Mouse (Mus musculus): ENCODE measurements at regions not wholly inside any gene's neighbourhood (a gene's known extent, or its start where the extent isn't known, plus 50 kb on each side); places are given as distances from the start of the nearest gene placed in this dataset.

- no peaks in the 10 kb centered on the region for H3K9me3 ChIP-seq (ENCODE audit: control insufficient read depth, low read length)
- H3K36me3 ChIP-seq (replicated peaks; ENCODE audit: control insufficient read depth, insufficient read depth, low read depth): no peaks in the 10 kb centered on the region
- WGBS (ENCODE audit: insufficient replicate concordance): 49% methylated on average over 3 of the region's 3 CpGs
- H3K27me3 ChIP-seq (ENCODE audit: control insufficient read depth, insufficient read depth, low read length): no peaks in the 10 kb centered on the region
- H3K27ac ChIP-seq: no peak overlapping the region
- no peaks in the 10 kb centered on the region for H3K4me1 ChIP-seq (replicated peaks; ENCODE audit: control insufficient read depth in 2 of 2, insufficient read depth in 2 of 2, low read length in 1 of 2)
- DNase-seq (ENCODE audit: low read depth in 3 of 3, low spot score in 3 of 3) (no peak), ATAC-seq (ENCODE audit: insufficient read depth) (no peak)
- TF ChIP-seq CTCF (IDR thresholded peaks at IDR 0.05; ENCODE audit: low read depth) (no peak), EP300 (IDR thresholded peaks at IDR 0.05; ENCODE audit: low read depth) (no peak)
- H3K4me2 ChIP-seq (ENCODE audit: low read depth): no peak overlapping the region
- H3K4me3 ChIP-seq (ENCODE audit: insufficient read depth in 1 of 2, low read depth in 2 of 2, low read length in 2 of 2): no peak overlapping the region
- H3K9ac ChIP-seq (replicated peaks): no peak overlapping the region
Observed at GRCm38 (mm10) chr4:10792628-10793027, 81.7 kb upstream of the 2610301B20Rik start.

GRCm38 (mm10) chr4:10794471-10794870, 79.8 kb upstream of the 2610301B20Rik start:
- ATAC-seq (ENCODE audit: insufficient read depth): no peak
- H3K36me3 ChIP-seq (replicated peaks; ENCODE audit: control insufficient read depth, insufficient read depth, low read depth): no peaks in the 10 kb centered on the region

GRCm38 (mm10) chr4:10800780-10801553, 73.3 kb upstream of the 2610301B20Rik start:
- no peak overlapping the region for H3K4me2 ChIP-seq (ENCODE audit: low read depth)
- no peaks in the 10 kb centered on the region for H3K36me3 ChIP-seq (replicated peaks; ENCODE audit: control insufficient read depth, insufficient read depth, low read depth)
- no peak overlapping the region for H3K27ac ChIP-seq
- no peaks in the 10 kb centered on the region for H3K9me3 ChIP-seq (ENCODE audit: control insufficient read depth, low read length)
- 49% methylated on average over 3 of the region's 3 CpGs for WGBS (ENCODE audit: insufficient replicate concordance)
- H3K4me1 ChIP-seq (replicated peaks; ENCODE audit: control insufficient read depth in 2 of 2, insufficient read depth in 2 of 2, low read length in 1 of 2): no peaks in the 10 kb centered on the region
- no peak overlapping the region for H3K9ac ChIP-seq (replicated peaks)
- ATAC-seq (ENCODE audit: insufficient read depth) (no peak), DNase-seq (ENCODE audit: low read depth in 3 of 3, low spot score in 3 of 3) (no peak)
- no peak for TF ChIP-seq EP300 (IDR thresholded peaks at IDR 0.05; ENCODE audit: low read depth)
- TF ChIP-seq CTCF (IDR thresholded peaks at IDR 0.05; ENCODE audit: low read depth): no peak
- H3K27me3 ChIP-seq (ENCODE audit: control insufficient read depth, insufficient read depth, low read length): no peaks in the 10 kb centered on the region
- no peak overlapping the region for H3K4me3 ChIP-seq (ENCODE audit: insufficient read depth in 1 of 2, low read depth in 2 of 2, low read length in 2 of 2)

More at GRCm38 (mm10) chr4:10794471-10794870, 79.8 kb upstream of the 2610301B20Rik start:
- no peak for DNase-seq (ENCODE audit: low read depth in 3 of 3, low spot score in 3 of 3)
- WGBS (ENCODE audit: insufficient replicate concordance): 55% methylated on average over 3 of the region's 3 CpGs
- Histone ChIP-seq H3K9me3 (ENCODE audit: control insufficient read depth, low read length) (no peaks in the 10 kb centered on the region), H3K27me3 (ENCODE audit: control insufficient read depth, insufficient read depth, low read length) (no peaks in the 10 kb centered on the region), H3K9ac (replicated peaks) (no peak overlapping the region), H3K4me2 (ENCODE audit: low read depth) (no peak overlapping the region), H3K27ac (no peak overlapping the region), H3K4me3 (ENCODE audit: insufficient read depth in 1 of 2, low read depth in 2 of 2, low read length in 2 of 2) (no peak overlapping the region), H3K4me1 (replicated peaks; ENCODE audit: control insufficient read depth in 2 of 2, insufficient read depth in 2 of 2, low read length in 1 of 2) (no peaks in the 10 kb centered on the region)
- no peak for TF ChIP-seq CTCF (IDR thresholded peaks at IDR 0.05; ENCODE audit: low read depth)
- TF ChIP-seq EP300 (IDR thresholded peaks at IDR 0.05; ENCODE audit: low read depth): no peak

GRCm38 (mm10) chr4:10804735-10805134, 69.6 kb upstream of the 2610301B20Rik start:
- Histone ChIP-seq H3K9ac (replicated peaks) (no peak overlapping the region), H3K4me2 (ENCODE audit: low read depth) (no peak overlapping the region), H3K9me3 (ENCODE audit: control insufficient read depth, low read length) (no peaks in the 10 kb centered on the region), H3K4me3 (ENCODE audit: insufficient read depth in 1 of 2, low read depth in 2 of 2, low read length in 2 of 2) (no peak overlapping the region), H3K4me1 (replicated peaks; ENCODE audit: control insufficient read depth in 2 of 2, insufficient read depth in 2 of 2, low read length in 1 of 2) (no peaks in the 10 kb centered on the region), H3K36me3 (replicated peaks; ENCODE audit: control insufficient read depth, insufficient read depth, low read depth) (no peaks in the 10 kb centered on the region), H3K27ac (no peak overlapping the region), H3K27me3 (ENCODE audit: control insufficient read depth, insufficient read depth, low read length) (no peaks in the 10 kb centered on the region)
- DNase-seq (ENCODE audit: low read depth in 3 of 3, low spot score in 3 of 3) (no peak), ATAC-seq (ENCODE audit: insufficient read depth) (no peak)
- TF ChIP-seq CTCF (IDR thresholded peaks at IDR 0.05; ENCODE audit: low read depth) (no peak), EP300 (IDR thresholded peaks at IDR 0.05; ENCODE audit: low read depth) (no peak)
- 14% methylated on average over 1 of the region's 1 CpGs for WGBS (ENCODE audit: insufficient replicate concordance)

GRCm38 (mm10) chr4:10807260-10807659, 67.0 kb upstream of the 2610301B20Rik start:
- WGBS (ENCODE audit: insufficient replicate concordance): 29% methylated on average over 3 of the region's 3 CpGs
- ATAC-seq (ENCODE audit: insufficient read depth) (no peak), DNase-seq (ENCODE audit: low read depth in 3 of 3, low spot score in 3 of 3) (no peak)
- Histone ChIP-seq H3K4me3 (ENCODE audit: insufficient read depth in 1 of 2, low read depth in 2 of 2, low read length in 2 of 2) (no peak overlapping the region), H3K27ac (no peak overlapping the region), H3K36me3 (replicated peaks; ENCODE audit: control insufficient read depth, insufficient read depth, low read depth) (no peaks in the 10 kb centered on the region), H3K4me1 (replicated peaks; ENCODE audit: control insufficient read depth in 2 of 2, insufficient read depth in 2 of 2, low read length in 1 of 2) (no peaks in the 10 kb centered on the region), H3K4me2 (ENCODE audit: low read depth) (no peak overlapping the region), H3K9me3 (ENCODE audit: control insufficient read depth, low read length) (no peaks in the 10 kb centered on the region), H3K27me3 (ENCODE audit: control insufficient read depth, insufficient read depth, low read length) (no peaks in the 10 kb centered on the region), H3K9ac (replicated peaks) (no peak overlapping the region)
- TF ChIP-seq EP300 (IDR thresholded peaks at IDR 0.05; ENCODE audit: low read depth): no peak
- no peak for TF ChIP-seq CTCF (IDR thresholded peaks at IDR 0.05; ENCODE audit: low read depth)
